Mouse (Mus musculus) G1E (cell line): ENCODE measurements around the gene Pde2a.

Experiments used
- CTCF ChIP-seq: IDR thresholded peaks from 2 replicates; pipeline ENCODE4 v1.5.1; 2012; ENCODE audit warnings: low read depth, low read length, inconsistent platforms, mixed read lengths
- TAL1 ChIP-seq: conservative IDR thresholded peaks from 2 replicates; pipeline ENCODE4 v1.6.1; 2012; ENCODE audit warnings: low read depth, low read length, inconsistent platforms, mixed read lengths

- TF ChIP-seq CTCF, result no peak
- no peak for TF ChIP-seq TAL1
These were observed 135.9 kb downstream of the Pde2a start for GRCm38 (mm10) chr7:101557391-101557790.
